Mouse (Mus musculus) heart, adult 10 weeks (tissue): ENCODE data around the gene Tk1. TPM values are rescaled to one million over a fixed set of nuclear protein-coding genes. Genes with fewer than 3 reads are reported as not detected.

ENCODE experiments used
- polyA plus RNA-seq: library from polyadenylated mRNA; stranded (reverse); fragments of 350-450 nt; fragmentation: Illumina TruSeq; extraction: RNeasy Lipid Tissue Mini Kit (QIAGEN cat#74804); gene quantifications from one replicate; pipeline ENCODE4 v1.2.3, GENCODE M21; 2014; ENCODE audit warnings: low read depth, low replicate concordance

The Tk1 gene
- 2.6 TPM for polyA plus RNA-seq

GRCm38 (mm10) chr11:117825333-117826101, at the start of gene Tk1, which contains the start of gene Afmid:
Gene Tk1, minus strand, starts transcription at chr11:117826092.
Gene Afmid, plus strand, starts transcription at chr11:117825924.

GRCm38 (mm10) chr11:117872861-117873608, 47.1 kb upstream of the Tk1 start, which contains the start of gene Tha1:
Gene Tha1, minus strand, starts transcription at chr11:117873481.

DNA sequence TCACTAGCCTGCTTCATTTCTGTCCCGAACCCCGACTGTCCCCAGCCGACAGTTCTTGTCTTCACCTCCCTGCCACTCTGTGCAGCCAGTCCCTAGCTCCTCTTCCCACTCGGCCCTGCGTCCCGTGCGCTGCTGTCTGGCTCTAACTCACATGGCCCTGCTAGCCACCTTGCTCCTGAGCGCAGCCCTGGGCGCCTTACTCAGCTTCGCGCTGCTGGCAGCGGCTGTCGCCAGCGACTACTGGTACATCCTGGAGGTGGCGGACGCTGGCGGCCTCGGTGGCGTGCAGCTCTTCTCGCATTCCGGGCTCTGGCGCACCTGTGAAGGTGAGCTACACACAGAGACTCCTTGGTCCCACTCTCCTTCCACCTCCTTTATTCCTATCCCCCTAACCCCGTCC, 34.7 kb upstream of the Tk1 start, which contains the start of gene Tmem235:
Gene Tmem235, plus strand, starts transcription at position 152 of the 400 bp plus-strand sequence.

DNA sequence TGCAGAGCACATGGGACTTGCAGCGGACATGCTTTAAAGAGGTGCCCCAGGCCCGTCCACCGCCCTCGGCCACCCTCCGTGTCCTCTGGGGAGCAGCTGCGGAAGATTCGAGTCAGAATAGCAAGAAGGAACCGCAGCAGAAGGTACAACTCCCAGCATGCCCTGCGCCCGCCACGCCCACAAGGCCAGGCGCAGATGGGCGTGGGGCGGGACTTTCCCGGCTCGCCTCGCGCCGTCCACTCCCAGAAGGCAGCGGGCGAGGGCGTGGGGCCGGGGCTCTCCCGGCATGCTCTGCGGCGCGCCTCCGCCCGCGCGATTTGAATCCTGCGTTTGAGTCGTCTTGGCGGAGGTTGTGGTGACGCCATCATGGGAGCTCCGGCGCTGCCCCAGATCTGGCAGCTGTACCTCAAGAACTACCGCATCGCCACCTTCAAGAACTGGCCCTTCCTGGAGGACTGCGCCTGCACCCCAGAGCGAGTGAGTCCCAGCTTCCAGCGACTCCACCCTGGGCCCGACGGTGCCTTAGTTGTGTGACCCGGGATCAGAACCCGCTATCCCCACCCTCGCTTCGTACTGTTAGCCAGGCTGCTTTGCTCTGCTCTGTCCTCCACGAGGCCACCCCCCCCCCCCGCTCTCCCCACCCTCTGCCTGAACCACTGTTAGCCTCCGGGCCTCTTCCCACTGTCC, 23.2 kb upstream of the Tk1 start, which contains the start of gene Birc5:
Gene Birc5, plus strand, starts transcription at position 267 of the 687 bp plus-strand sequence.

GRCm38 (mm10) chr11:117809407-117810311, 16.2 kb downstream of the Tk1 start, which contains the start of the genes Gm20708 and Syngr2:
Gene Gm20708, plus strand, starts transcription at chr11:117809668.
Gene Syngr2, plus strand, starts transcription at chr11:117809668.

DNA sequence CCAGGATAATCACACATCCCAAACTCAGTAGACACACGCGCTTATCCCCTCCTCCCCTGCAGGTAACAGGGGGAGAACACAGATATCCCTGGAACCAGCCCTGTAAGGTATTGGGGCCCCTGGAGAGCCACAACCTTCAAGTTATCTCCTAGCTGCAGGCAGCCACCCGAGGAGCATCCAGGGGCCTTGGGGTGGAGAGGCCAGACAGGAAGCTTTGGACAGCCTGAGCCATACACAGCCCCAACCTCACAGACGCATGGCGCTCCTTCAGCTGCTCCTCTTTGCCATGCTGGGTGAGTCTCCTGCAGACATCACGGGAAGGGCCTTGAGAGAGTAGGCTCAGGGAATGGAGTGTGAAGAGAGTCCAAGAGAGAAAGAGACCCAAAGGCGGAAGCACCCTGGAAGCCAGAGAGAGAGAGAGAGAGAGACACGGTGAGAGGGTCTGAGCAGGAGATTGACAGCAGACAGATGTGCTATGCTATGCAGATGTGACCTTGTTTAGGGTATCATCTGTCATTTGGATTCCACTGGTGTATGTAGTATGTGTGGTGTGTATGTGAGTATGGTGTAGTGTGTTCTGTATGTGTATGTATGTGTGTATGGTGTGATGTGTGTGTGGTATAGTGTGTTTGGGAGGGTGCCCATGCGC, 28.3 kb downstream of the Tk1 start, which contains the start of gene 6030468B19Rik:
Gene 6030468B19Rik, plus strand, starts transcription at position 150 of the 649 bp plus-strand sequence.

GRCm38 (mm10) chr11:117781993-117782704, 43.7 kb downstream of the Tk1 start, which contains the start of the genes Tmc8 and Tmc6:
Gene Tmc8, plus strand, starts transcription at chr11:117782076.
Gene Tmc6, minus strand, starts transcription at chr11:117782198.

Other genes starting within 250 kb of the Tk1 start
- 20.7 TPM for gene Tnrc6c, start 171.8 kb downstream of the Tk1 start, polyA plus RNA-seq
- 1.5 TPM for gene Tmc8, start 44.0 kb downstream of the Tk1 start, polyA plus RNA-seq
- 11.0 TPM for gene Tmc6, start 43.9 kb downstream of the Tk1 start, polyA plus RNA-seq
- gene 6030468B19Rik, start 28.4 kb downstream of the Tk1 start, polyA plus RNA-seq = not detected
- 2.7 TPM for gene Gm20708, start 16.4 kb downstream of the Tk1 start, polyA plus RNA-seq
- gene Syngr2, start 16.4 kb downstream of the Tk1 start, polyA plus RNA-seq = 170 TPM
- 7.8 TPM for gene Afmid, start 168 bp downstream of the Tk1 start, polyA plus RNA-seq
- 0.71 TPM for gene Birc5, start 23.2 kb upstream of the Tk1 start, polyA plus RNA-seq
- gene Tmem235, start 34.7 kb upstream of the Tk1 start, polyA plus RNA-seq = not detected
- 10.4 TPM for gene Tha1, start 47.4 kb upstream of the Tk1 start, polyA plus RNA-seq
- gene Socs3, start 144.0 kb upstream of the Tk1 start, polyA plus RNA-seq = 5.2 TPM
- gene Pgs1, start 160.2 kb upstream of the Tk1 start, polyA plus RNA-seq = 20.7 TPM